Mouse (Mus musculus): Measurements from ENCODE around the gene Gm20388.

Gm20388 gene

GRCm38 (mm10) chr8:120226700-120227577, 316.3 kb downstream of the Gm20388 start:
- in situ Hi-C loops (cut with MboI, MseI): no loop called here

- in situ Hi-C loops (cut with MboI, MseI): no loop called here
Observed at GRCm38 (mm10) chr8:120227578-120227876, 316.9 kb downstream of the Gm20388 start.

GRCm38 (mm10) chr8:120227891-120228591, 317.4 kb downstream of the Gm20388 start, which contains the start of gene Gse1:
Gene Gse1, plus strand, starts transcription at chr8:120228456.
- in situ Hi-C loops (cut with MboI, MseI): no loop called here

GRCm38 (mm10) chr8:120228781-120229573, 318.3 kb downstream of the Gm20388 start:
- in situ Hi-C loops (cut with MboI, MseI): no loop called here

GRCm38 (mm10) chr8:120229574-120229916, 318.9 kb downstream of the Gm20388 start:
- in situ Hi-C loops (cut with MboI, MseI): no loop called here

- in situ Hi-C loops (cut with MboI, MseI): no loop called here
Observed at GRCm38 (mm10) chr8:120230081-120230480, 319.4 kb downstream of the Gm20388 start.

GRCm38 (mm10) chr8:120230715-120231614, 320.3 kb downstream of the Gm20388 start:
- in situ Hi-C loops (cut with MboI, MseI): no loop called here

GRCm38 (mm10) chr8:120231870-120232269, 321.2 kb downstream of the Gm20388 start:
- in situ Hi-C loops (cut with MboI, MseI): no loop called here

- in situ Hi-C loops (cut with MboI, MseI): no loop called here
Observed at GRCm38 (mm10) chr8:120232398-120232797, 321.8 kb downstream of the Gm20388 start.

- in situ Hi-C loops (cut with MboI, MseI): no loop called here
Observed at GRCm38 (mm10) chr8:120232913-120233312, 322.3 kb downstream of the Gm20388 start.

GRCm38 (mm10) chr8:120234457-120234856, 323.8 kb downstream of the Gm20388 start:
- in situ Hi-C loops (cut with MboI, MseI): no loop called here

- in situ Hi-C loops (cut with MboI, MseI): no loop called here
Observed at GRCm38 (mm10) chr8:120234866-120235265, 324.2 kb downstream of the Gm20388 start.

- in situ Hi-C loops (cut with MboI, MseI): no loop called here
Observed at GRCm38 (mm10) chr8:120243222-120243621, 332.6 kb downstream of the Gm20388 start.

GRCm38 (mm10) chr8:120243916-120244451, 333.3 kb downstream of the Gm20388 start:
- in situ Hi-C loops (cut with MboI, MseI): no loop called here

- in situ Hi-C loops (cut with MboI, MseI): no loop called here
Observed at GRCm38 (mm10) chr8:120244553-120244952, 333.9 kb downstream of the Gm20388 start.

- in situ Hi-C loops (cut with MboI, MseI): no loop called here
Observed at GRCm38 (mm10) chr8:120247618-120248017, 337.0 kb downstream of the Gm20388 start.

- in situ Hi-C loops (cut with MboI, MseI): no loop called here
Observed at GRCm38 (mm10) chr8:120248031-120248430, 337.4 kb downstream of the Gm20388 start.

- in situ Hi-C loops (cut with MboI, MseI): no loop called here
Observed at GRCm38 (mm10) chr8:120248451-120248850, 337.8 kb downstream of the Gm20388 start.

- in situ Hi-C loops (cut with MboI, MseI): loop anchor here (10.0 kb wide), 1 partner anchor 65 kb away; no protein-coding TSS in a partner anchor
Observed at GRCm38 (mm10) chr8:120249800-120250336, 339.2 kb downstream of the Gm20388 start.

GRCm38 (mm10) chr8:120250750-120251410, 340.2 kb downstream of the Gm20388 start:
- in situ Hi-C loops (cut with MboI, MseI): loop anchor here (10.0 kb wide), 1 partner anchor 64 kb away; no protein-coding TSS in a partner anchor

Data from T-helper 1 cell (primary cell).